Mouse (Mus musculus): ENCODE results near the gene Mpp2. TPM values are rescaled to one million over a fixed set of nuclear protein-coding genes. Genes with fewer than 3 reads are reported as not detected.

The Mpp2 gene
- total RNA-seq, 2 experiments from 2014 or later = 146 to 157 TPM

DNA sequence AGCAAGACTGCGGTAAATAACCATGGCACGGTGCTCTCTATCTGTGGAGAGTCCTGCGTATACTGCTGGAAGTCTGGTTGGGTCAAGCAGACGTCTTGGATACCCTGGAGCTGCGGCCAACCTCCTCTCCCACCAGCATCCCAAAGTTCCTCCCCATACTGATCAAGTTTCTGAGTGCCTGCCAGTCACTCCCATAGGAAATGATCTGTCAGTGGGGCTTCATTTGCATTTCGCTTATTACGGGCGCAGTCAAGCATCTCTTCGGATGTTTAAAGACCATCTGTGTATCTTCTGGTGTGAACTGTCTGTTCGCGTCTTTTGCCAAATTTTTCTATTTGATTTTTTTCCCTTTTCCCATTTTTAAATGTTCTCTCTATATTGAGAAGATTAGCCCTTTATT is 18.7 kb downstream of the Mpp2 start:
- intact Hi-C loops (cut with DNase I) = no loop called here
- no peak overlapping the region for H3K27ac ChIP-seq
- DNase-seq (ENCODE audit: extremely low spot score in 1 of 2, low spot score in 2 of 2) = no peak

DNA sequence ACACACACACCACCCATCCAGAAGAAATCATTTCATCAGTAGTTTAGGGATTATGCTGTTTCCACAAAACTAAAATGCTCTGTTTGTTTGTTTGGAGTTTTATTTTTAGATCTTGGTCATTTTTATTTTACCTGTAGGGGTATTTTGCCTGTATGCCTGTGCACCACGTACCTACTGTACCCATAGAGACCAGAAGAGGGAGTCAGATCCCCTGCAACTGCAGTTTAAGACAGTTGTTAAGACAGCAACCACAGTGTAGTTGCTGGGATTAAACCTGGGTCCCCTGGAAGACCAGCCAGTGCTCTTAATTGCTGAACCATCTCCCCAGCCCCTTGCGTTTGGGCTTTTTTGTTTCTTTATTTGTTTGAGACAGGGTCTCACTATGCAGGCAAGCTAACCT is 19.3 kb downstream of the Mpp2 start:
- peak; percentile 57 for TF ChIP-seq CTCF (IDR thresholded peaks at IDR 0.05)
- Histone ChIP-seq H3K27ac (no peak overlapping the region), H3K4me3 (no peak overlapping the region)
- DNase-seq (ENCODE audit: extremely low spot score in 1 of 2, low spot score in 2 of 2) = no peak
- intact Hi-C loops (cut with DNase I) = no loop called here

More for the DNA sequence above, 18.7 kb downstream of the Mpp2 start:
- TF ChIP-seq CTCF (IDR thresholded peaks at IDR 0.05) = no peak
- H3K4me3 ChIP-seq = no peak overlapping the region

DNA sequence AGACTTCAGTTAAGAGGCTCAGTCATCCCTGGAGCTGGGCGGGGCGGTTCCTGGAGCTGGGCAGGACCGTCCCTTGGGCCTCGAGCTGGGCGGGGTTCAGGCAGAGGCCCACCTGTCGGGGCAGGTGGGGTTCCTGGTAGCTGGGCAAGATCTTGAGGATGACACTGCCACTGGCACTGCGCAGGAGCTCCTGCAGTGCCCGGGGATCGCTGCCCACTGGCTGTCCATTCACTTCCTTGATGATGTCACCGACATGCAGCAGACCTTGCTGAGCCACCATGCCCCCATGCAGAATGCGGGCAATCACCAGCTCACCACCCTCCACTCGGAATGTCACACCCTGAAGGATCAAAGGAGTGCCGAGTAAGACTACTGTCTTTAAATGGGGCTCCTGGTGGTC is 25.2 kb downstream of the Mpp2 start:
- no peak for DNase-seq (ENCODE audit: extremely low spot score in 1 of 2, low spot score in 2 of 2)
- intact Hi-C loops (cut with DNase I) = no loop called here
- H3K4me3 ChIP-seq = no peak overlapping the region
- no peak for TF ChIP-seq CTCF (IDR thresholded peaks at IDR 0.05)
- H3K27ac ChIP-seq = no peak overlapping the region

DNA sequence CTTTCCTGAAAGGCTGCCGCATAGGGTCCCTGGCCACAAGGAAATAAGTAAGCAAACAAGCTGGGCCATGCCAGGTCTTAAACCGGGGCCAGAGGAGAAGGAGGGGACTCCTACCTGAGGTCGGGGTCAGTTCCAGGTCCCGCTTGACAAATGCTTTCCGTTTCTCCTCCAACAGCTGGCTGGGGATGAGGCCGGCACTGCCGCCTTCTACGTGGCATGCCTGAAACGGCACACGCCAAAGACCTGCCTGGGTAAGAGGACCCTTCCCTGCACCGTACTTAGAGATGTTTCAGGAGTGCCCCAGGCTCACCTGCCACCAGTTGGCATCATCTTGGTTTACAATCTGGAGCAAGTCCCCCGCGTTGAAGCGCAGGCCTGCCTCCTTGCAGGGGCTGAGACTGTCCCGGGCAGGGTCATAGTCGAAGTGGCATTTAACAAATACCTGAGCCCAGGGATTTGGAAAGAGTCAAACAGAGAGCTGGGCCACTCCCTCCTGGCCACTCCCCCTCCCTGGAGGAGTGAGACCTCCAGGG is 26.3 kb downstream of the Mpp2 start:
- TF ChIP-seq CTCF (IDR thresholded peaks at IDR 0.05) = no peak
- H3K4me3 ChIP-seq = no peak overlapping the region
- intact Hi-C loops (cut with DNase I) = loop anchor here (1.0 kb wide), 2 partner anchors 26 to 76 kb away; partner anchors contain the start of gene Mpp2
- no peak for DNase-seq (ENCODE audit: extremely low spot score in 1 of 2, low spot score in 2 of 2)
- no peak overlapping the region for H3K27ac ChIP-seq

DNA sequence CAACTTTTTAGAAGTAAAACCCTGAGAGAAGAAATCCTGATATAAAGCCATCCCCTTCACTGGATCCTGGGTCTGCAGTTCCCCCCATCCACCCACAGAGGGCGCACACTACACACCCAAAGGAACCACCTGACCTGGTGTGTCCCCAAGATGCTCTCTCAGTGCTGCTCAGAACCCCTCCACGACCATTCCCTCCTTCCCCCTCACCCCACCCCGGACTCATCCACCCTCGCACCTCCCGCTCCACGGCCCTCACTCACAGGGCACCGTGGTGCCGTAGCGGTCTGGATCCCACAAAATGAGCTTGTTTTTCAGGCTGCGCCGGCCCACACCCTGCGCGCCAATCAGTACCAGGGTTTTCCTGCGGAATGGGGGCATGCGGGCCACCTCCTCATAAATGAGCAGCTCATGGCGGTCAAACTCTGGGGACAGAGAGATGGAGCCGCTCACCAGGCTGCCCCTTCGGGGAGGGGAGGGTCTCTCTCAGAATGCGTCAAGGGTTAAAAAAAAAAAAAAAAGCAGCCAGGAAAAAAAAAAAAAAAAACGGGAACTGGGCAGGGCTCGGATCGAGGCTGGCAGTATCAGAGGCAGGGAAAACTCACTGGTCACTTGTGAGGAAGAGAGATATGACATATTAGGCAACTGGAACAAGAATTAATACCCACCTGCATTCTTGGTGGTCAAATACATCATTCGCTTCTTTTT is 26.9 kb downstream of the Mpp2 start:
- intact Hi-C loops (cut with DNase I) = loop anchor here (1.0 kb wide), 2 partner anchors 27 to 77 kb away; partner anchors contain the start of gene Mpp2
- H3K4me3 ChIP-seq = no peak overlapping the region
- no peak overlapping the region for H3K27ac ChIP-seq
- DNase-seq (ENCODE audit: extremely low spot score in 1 of 2, low spot score in 2 of 2) = peak; percentile 76 to 80
- peak; percentile 98 for TF ChIP-seq CTCF (IDR thresholded peaks at IDR 0.05)

DNA sequence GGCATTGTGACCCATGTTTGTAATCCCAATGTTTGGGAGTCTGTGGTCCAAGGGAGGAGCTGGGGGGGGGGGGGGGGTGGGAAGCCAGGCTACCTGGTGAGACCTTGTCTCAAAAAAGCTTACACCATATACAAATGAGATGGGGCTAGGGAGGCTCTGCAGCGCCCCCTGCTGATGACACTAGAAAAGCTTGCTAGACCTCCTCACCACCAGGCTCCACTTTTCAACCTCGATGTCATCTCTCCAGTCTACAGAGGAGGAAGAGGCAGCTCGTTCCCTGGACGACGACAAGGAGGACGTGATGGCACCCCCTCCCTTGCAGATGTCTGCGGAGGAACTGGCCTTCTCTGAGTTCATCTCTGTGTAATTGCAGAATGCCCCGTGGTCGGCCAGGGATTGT is 34.5 kb downstream of the Mpp2 start:
- intact Hi-C loops (cut with DNase I) = no loop called here
- DNase-seq (ENCODE audit: extremely low spot score in 1 of 2, low spot score in 2 of 2) = peak; percentile 39 to 59
- H3K27ac ChIP-seq = no peak overlapping the region
- no peak overlapping the region for H3K4me3 ChIP-seq
- TF ChIP-seq CTCF (IDR thresholded peaks at IDR 0.05) = peak; percentile 78

DNA sequence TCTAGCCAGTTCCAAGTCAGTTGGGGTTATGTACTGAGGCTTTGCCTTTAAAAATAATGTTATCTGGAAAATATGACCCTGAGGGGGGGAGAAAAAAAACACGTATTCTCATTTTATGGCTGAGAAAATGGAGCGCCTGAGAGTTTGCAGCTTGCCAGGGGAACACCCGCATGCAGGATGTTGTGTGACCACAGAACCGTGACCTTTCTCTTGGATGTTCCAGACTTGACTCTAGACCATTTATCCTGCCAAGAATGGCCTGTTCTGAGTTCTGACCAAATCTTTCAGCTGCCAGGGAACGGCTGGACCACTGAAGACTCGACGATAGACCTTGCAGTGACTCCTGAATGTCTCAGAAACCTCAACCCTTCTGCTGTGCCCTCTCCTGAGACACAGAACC is 35.1 kb downstream of the Mpp2 start:
- Histone ChIP-seq H3K27ac (no peak overlapping the region), H3K4me3 (no peak overlapping the region)
- no peak for TF ChIP-seq CTCF (IDR thresholded peaks at IDR 0.05)
- no peak for DNase-seq (ENCODE audit: extremely low spot score in 1 of 2, low spot score in 2 of 2)
- intact Hi-C loops (cut with DNase I) = no loop called here

DNA sequence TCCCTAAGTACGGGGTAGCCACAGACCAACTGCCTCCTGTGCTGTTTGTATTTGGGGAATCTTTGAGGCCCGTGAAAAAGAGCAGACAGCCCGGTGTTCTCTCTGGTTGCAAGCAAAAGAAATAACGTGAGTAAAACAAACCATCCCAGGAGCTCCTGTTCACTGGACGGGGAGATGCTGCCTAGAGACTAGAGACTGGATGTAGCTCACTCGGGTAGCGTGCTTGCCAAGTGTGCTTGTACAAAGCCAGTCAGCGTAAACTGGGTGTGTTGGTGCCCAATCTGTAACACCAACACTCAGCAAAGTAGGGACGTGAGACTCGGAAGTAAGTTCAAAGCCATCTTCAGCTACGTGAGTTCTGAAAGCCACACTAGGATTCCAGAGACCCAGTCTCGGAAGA is 35.6 kb downstream of the Mpp2 start:
- DNase-seq (ENCODE audit: extremely low spot score in 1 of 2, low spot score in 2 of 2) = no peak
- Histone ChIP-seq H3K4me3 (no peak overlapping the region), H3K27ac (no peak overlapping the region)
- TF ChIP-seq CTCF (IDR thresholded peaks at IDR 0.05) = no peak
- intact Hi-C loops (cut with DNase I) = no loop called here

DNA sequence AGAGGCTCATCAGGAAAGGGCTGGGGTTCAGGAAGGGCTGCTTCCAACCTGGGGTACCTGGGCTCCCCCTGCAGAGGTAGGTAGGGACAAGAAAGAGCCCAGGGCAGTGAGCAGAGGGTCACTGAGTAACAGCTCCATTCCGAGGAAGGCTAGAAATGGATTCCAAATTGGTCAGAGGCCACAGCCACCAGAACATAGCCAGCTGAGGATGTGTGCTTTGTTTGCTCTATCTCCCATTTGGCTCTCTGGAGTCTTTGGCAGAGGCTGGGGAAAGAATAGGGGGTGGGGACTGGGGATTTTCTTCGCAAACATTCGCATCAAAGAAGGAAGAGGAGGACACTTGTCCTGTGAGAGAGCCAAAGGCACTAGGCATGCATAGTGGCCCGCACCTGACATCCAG is 36.4 kb downstream of the Mpp2 start:
- intact Hi-C loops (cut with DNase I) = no loop called here
- Histone ChIP-seq H3K4me3 (no peak overlapping the region), H3K27ac (peak overlapping the region; percentile 28; the same call in 1 of the 2 replicates)
- TF ChIP-seq CTCF (IDR thresholded peaks at IDR 0.05) = no peak
- no peak for DNase-seq (ENCODE audit: extremely low spot score in 1 of 2, low spot score in 2 of 2)

DNA sequence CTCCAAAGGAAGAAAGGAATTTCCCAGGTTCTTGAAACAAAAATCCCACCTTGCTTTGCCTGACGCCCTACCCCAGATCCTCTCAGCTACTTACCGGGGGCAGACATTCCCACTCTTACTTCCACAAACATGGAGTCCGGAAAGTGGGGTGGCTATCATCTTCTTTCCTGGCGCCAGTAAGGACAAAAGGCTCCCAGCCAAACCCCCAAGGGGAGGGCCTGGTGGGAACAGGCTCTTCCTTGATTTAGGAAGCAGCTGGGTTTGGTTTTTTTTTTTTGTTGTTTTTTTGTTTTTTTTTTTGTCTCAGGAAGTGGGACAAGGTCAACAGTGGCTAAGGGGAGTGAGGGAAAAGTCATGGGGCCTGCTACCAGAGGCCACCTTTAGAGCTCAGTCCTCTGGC is 36.8 kb downstream of the Mpp2 start:
- no peak for DNase-seq (ENCODE audit: extremely low spot score in 1 of 2, low spot score in 2 of 2)
- no peak for TF ChIP-seq CTCF (IDR thresholded peaks at IDR 0.05)
- no peak overlapping the region for H3K4me3 ChIP-seq
- intact Hi-C loops (cut with DNase I) = no loop called here
- no peak overlapping the region for H3K27ac ChIP-seq

DNA sequence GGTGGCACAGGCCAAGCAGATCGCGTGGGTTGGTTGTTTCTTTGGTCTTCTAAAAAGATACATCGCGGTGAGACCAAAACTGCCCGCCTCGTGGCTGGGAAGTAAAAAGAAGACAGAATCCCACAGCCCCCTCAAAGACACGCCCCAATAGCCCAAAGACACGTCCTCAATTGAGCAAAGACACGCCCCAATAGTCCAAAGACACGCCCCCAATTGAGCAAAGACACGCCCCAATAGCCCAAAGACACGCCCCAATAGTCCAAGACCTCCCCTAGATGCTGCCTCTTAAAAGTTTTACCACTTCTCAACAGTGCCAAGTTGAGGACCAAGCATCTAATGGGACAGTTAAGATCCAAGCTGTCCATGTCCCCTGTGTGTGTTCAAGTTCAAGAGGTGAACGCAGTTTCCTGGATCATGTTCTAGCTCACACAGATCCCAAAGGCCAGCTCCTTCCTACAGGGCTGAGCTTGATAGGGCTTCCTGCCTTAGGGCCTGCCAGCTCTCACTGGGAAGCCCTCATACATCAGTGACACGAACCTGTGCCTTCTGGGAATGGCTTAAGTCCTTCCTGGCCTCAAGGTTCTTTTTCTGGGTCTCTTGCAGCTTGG is 38.3 kb downstream of the Mpp2 start:
- Histone ChIP-seq H3K4me3 (no peak overlapping the region), H3K27ac (no peak overlapping the region)
- DNase-seq (ENCODE audit: extremely low spot score in 1 of 2, low spot score in 2 of 2) = no peak
- TF ChIP-seq CTCF (IDR thresholded peaks at IDR 0.05) = no peak
- intact Hi-C loops (cut with DNase I) = no loop called here

DNA sequence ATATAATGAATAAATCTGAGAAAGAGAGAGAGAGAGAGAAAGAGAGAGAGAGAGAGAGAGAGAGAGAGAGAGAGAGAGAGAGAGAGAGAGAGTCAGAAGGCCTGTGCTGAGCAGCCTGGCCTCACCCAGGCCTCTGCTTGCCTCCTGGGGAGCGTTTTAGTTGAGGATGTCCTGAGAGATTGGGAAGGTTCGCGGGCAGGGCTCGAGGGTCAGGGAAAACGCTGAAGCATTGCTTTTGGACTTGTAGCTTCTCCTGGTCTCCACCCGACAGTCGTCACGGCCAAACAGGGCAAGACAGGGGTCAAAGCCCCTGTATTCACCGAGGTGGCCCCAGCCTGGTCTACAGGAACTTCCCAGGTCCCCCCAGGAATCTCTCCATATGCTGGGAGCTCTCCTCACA is 41.7 kb downstream of the Mpp2 start:
- no peak for TF ChIP-seq CTCF (IDR thresholded peaks at IDR 0.05)
- DNase-seq (ENCODE audit: extremely low spot score in 1 of 2, low spot score in 2 of 2) = no peak
- no peak overlapping the region for H3K4me3 ChIP-seq
- no peak overlapping the region for H3K27ac ChIP-seq
- intact Hi-C loops (cut with DNase I) = no loop called here

Measured in left cerebral cortex, adult 2 months (tissue).